Mouse (Mus musculus) C2C12 (cell line): ENCODE measurements around the gene Ubald1.

ENCODE experiments used
- CEBPB ChIP-seq: IDR thresholded peaks from one replicate; pipeline ENCODE4 v1.6.1; 2011; ENCODE audit warnings: low read depth, mild to moderate bottlenecking, control low read depth, moderate library complexity
- CTCF ChIP-seq: IDR thresholded peaks from one replicate; pipeline ENCODE4 v1.5.1; 2011; ENCODE audit not compliant: control insufficient read depth, insufficient read depth, insufficient read length
- FOSL1 ChIP-seq: IDR thresholded peaks from one replicate; pipeline ENCODE4 v1.8.0; 2011; ENCODE audit warnings: mild to moderate bottlenecking, low read length; ENCODE audit not compliant: poor library complexity, insufficient read depth, severe bottlenecking
- MAX ChIP-seq: IDR thresholded peaks from one replicate; pipeline ENCODE4 v1.6.1; 2011; ENCODE audit warnings: mild to moderate bottlenecking, control low read depth
- MYOD1 ChIP-seq: IDR thresholded peaks from one replicate; pipeline ENCODE4 v1.6.1; 2011; ENCODE audit warnings: low read depth; ENCODE audit not compliant: control insufficient read depth, insufficient read length
- MYOG ChIP-seq: IDR thresholded peaks from one replicate; pipeline ENCODE4 v1.6.1; 2011; ENCODE audit not compliant: control insufficient read depth, insufficient read length; ENCODE audit errors: extremely low read depth
- USF1 ChIP-seq: IDR thresholded peaks from one replicate; pipeline ENCODE4 v1.6.1; 2011; ENCODE audit warnings: low read depth, mild to moderate bottlenecking, control low read depth, moderate library complexity

DNA sequence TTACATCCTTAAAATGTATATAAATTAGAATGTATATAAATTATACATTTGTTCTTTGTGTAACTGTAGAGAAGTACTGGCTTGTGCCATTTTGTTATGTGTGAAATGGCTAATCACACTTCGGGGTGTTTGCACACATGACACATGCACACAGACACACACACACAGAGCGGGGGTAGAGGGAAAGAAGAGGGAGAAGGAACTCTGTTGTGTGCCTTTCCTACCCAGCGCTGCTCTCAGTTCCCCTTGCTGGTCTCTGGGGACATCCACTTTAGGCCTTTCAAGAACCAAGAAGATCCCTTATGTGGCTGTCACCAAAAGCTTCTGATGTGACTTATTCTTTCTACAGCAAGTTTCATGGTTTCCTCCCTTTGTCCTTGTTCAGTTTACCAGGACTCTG, 33.1 kb downstream of the Ubald1 start:
- TF ChIP-seq CTCF (no peak), USF1 (no peak), MAX (no peak), CEBPB (no peak), MYOG (no peak), FOSL1 (no peak), MYOD1 (no peak)
